Mouse (Mus musculus): Measurements from ENCODE around the gene Fga. TPM values are rescaled to one million over a fixed set of nuclear protein-coding genes. Genes with fewer than 3 reads are reported as not detected.

The Fga gene
- polyA plus RNA-seq, 2 experiments: 0.38 TPM; not detected in 1

- no peak overlapping the region for H3K27ac ChIP-seq (replicated peaks; ENCODE audit: low read depth, low read length)
- H3K9me3 ChIP-seq (ENCODE audit: control insufficient read depth, low read length): no peaks in the 10 kb centered on the region
- no peaks in the 10 kb centered on the region for H3K27me3 ChIP-seq (ENCODE audit: control insufficient read depth, insufficient read depth, low read length)
- no peaks in the 10 kb centered on the region for H3K4me1 ChIP-seq (ENCODE audit: control insufficient read depth, insufficient read depth, low read length)
- no peak for TF ChIP-seq POLR2A (IDR thresholded peaks at IDR 0.05; ENCODE audit: borderline replicate concordance, extremely low read depth, insufficient read depth, insufficient read length)
- ATAC-seq (ENCODE audit: low FRiP score, low read depth) (no peak), DNase-seq (ENCODE audit: low spot score) (no peak)
- no peaks in the 10 kb centered on the region for H3K36me3 ChIP-seq (ENCODE audit: control insufficient read depth, insufficient read depth, low read length)
- 82% methylated on average over 6 of the region's 6 CpGs for WGBS
- no peak overlapping the region for H3K9ac ChIP-seq (ENCODE audit: low read depth, low read length, severe bottlenecking)
- no peak overlapping the region for H3K4me2 ChIP-seq (replicated peaks; ENCODE audit: low read depth, low read length, severe bottlenecking)
- H3K4me3 ChIP-seq (replicated peaks; ENCODE audit: low read length): no peak overlapping the region
Observed at GRCm38 (mm10) chr3:83025036-83025435, 840 bp upstream of the Fga start.

GRCm38 (mm10) chr3:83027546-83028251 is 1.8 kb downstream of the Fga start:
- no peak for ATAC-seq (ENCODE audit: low FRiP score, low read depth)
- no peak for TF ChIP-seq POLR2A (IDR thresholded peaks at IDR 0.05; ENCODE audit: borderline replicate concordance, extremely low read depth, insufficient read depth, insufficient read length)
- H3K27me3 ChIP-seq (ENCODE audit: control insufficient read depth, insufficient read depth, low read length): no peaks in the 10 kb centered on the region
- no peak overlapping the region for H3K4me2 ChIP-seq (replicated peaks; ENCODE audit: low read depth, low read length, severe bottlenecking)
- H3K4me3 ChIP-seq (replicated peaks; ENCODE audit: low read length): no peak overlapping the region
- no peaks in the 10 kb centered on the region for H3K4me1 ChIP-seq (ENCODE audit: control insufficient read depth, insufficient read depth, low read length)
- H3K9ac ChIP-seq (ENCODE audit: low read depth, low read length, severe bottlenecking): no peak overlapping the region
- no peaks in the 10 kb centered on the region for H3K36me3 ChIP-seq (ENCODE audit: control insufficient read depth, insufficient read depth, low read length)
- 90% methylated on average over 9 of the region's 9 CpGs for WGBS
- no peaks in the 10 kb centered on the region for H3K9me3 ChIP-seq (ENCODE audit: control insufficient read depth, low read length)
- H3K27ac ChIP-seq (replicated peaks; ENCODE audit: low read depth, low read length): no peak overlapping the region
- DNase-seq (ENCODE audit: low spot score): no peak

- TF ChIP-seq POLR2A (IDR thresholded peaks at IDR 0.05; ENCODE audit: borderline replicate concordance, extremely low read depth, insufficient read depth, insufficient read length): no peak
- DNase-seq (ENCODE audit: low spot score): no peak
- no peak overlapping the region for H3K4me2 ChIP-seq (replicated peaks; ENCODE audit: low read depth, low read length, severe bottlenecking)
- no peak for ATAC-seq (ENCODE audit: low FRiP score, low read depth)
- 86% methylated on average over 4 of the region's 4 CpGs for WGBS
- H3K36me3 ChIP-seq (ENCODE audit: control insufficient read depth, insufficient read depth, low read length): no peaks in the 10 kb centered on the region
- no peak overlapping the region for H3K27ac ChIP-seq (replicated peaks; ENCODE audit: low read depth, low read length)
- H3K4me3 ChIP-seq (replicated peaks; ENCODE audit: low read length): no peak overlapping the region
- H3K9ac ChIP-seq (ENCODE audit: low read depth, low read length, severe bottlenecking): no peak overlapping the region
- no peaks in the 10 kb centered on the region for H3K9me3 ChIP-seq (ENCODE audit: control insufficient read depth, low read length)
- H3K27me3 ChIP-seq (ENCODE audit: control insufficient read depth, insufficient read depth, low read length): no peaks in the 10 kb centered on the region
- H3K4me1 ChIP-seq (ENCODE audit: control insufficient read depth, insufficient read depth, low read length): no peaks in the 10 kb centered on the region
Observed at GRCm38 (mm10) chr3:83030331-83030730, 4.5 kb downstream of the Fga start.

GRCm38 (mm10) chr3:83032746-83033308 is 7.0 kb downstream of the Fga start:
- no peak overlapping the region for H3K9ac ChIP-seq (ENCODE audit: low read depth, low read length, severe bottlenecking)
- 41% methylated on average over 13 of the region's 13 CpGs for WGBS
- no peak for TF ChIP-seq POLR2A (IDR thresholded peaks at IDR 0.05; ENCODE audit: borderline replicate concordance, extremely low read depth, insufficient read depth, insufficient read length)
- H3K4me3 ChIP-seq (replicated peaks; ENCODE audit: low read length): no peak overlapping the region
- H3K9me3 ChIP-seq (ENCODE audit: control insufficient read depth, low read length): no peaks in the 10 kb centered on the region
- H3K4me1 ChIP-seq (ENCODE audit: control insufficient read depth, insufficient read depth, low read length): no peaks in the 10 kb centered on the region
- peak overlapping the region; percentile 19; the same call in 1 of the 2 replicates for H3K4me2 ChIP-seq (replicated peaks; ENCODE audit: low read depth, low read length, severe bottlenecking)
- no peak for DNase-seq (ENCODE audit: low spot score)
- no peaks in the 10 kb centered on the region for H3K27me3 ChIP-seq (ENCODE audit: control insufficient read depth, insufficient read depth, low read length)
- no peak for ATAC-seq (ENCODE audit: low FRiP score, low read depth)
- H3K36me3 ChIP-seq (ENCODE audit: control insufficient read depth, insufficient read depth, low read length): no peaks in the 10 kb centered on the region
- no peak overlapping the region for H3K27ac ChIP-seq (replicated peaks; ENCODE audit: low read depth, low read length)

GRCm38 (mm10) chr3:83033801-83034200 is 7.9 kb downstream of the Fga start:
- 76% methylated on average over 8 of the region's 8 CpGs for WGBS
- no peaks in the 10 kb centered on the region for H3K27me3 ChIP-seq (ENCODE audit: control insufficient read depth, insufficient read depth, low read length)
- no peaks in the 10 kb centered on the region for H3K36me3 ChIP-seq (ENCODE audit: control insufficient read depth, insufficient read depth, low read length)
- H3K9me3 ChIP-seq (ENCODE audit: control insufficient read depth, low read length): no peaks in the 10 kb centered on the region
- H3K4me3 ChIP-seq (replicated peaks; ENCODE audit: low read length): no peak overlapping the region
- H3K9ac ChIP-seq (ENCODE audit: low read depth, low read length, severe bottlenecking): no peak overlapping the region
- H3K4me2 ChIP-seq (replicated peaks; ENCODE audit: low read depth, low read length, severe bottlenecking): no peak overlapping the region
- DNase-seq (ENCODE audit: low spot score) (no peak), ATAC-seq (ENCODE audit: low FRiP score, low read depth) (no peak)
- no peaks in the 10 kb centered on the region for H3K4me1 ChIP-seq (ENCODE audit: control insufficient read depth, insufficient read depth, low read length)
- no peak overlapping the region for H3K27ac ChIP-seq (replicated peaks; ENCODE audit: low read depth, low read length)
- no peak for TF ChIP-seq POLR2A (IDR thresholded peaks at IDR 0.05; ENCODE audit: borderline replicate concordance, extremely low read depth, insufficient read depth, insufficient read length)
